Mouse (Mus musculus) heart, adult 2 months (tissue): Measurements from ENCODE around the gene Rhbdf2. TPM values are rescaled to one million over a fixed set of nuclear protein-coding genes. Genes with fewer than 3 reads are reported as not detected.

Source experiments
- DNase-seq, 2 experiments: peaks; one replicate each; pipeline ENCODE4 v3.0.0; 2021
- H3K27ac ChIP-seq: fragments of 200-600 bp; 2 replicates; pipeline ENCODE4 v1.8.1; 2022
- H3K27me3 ChIP-seq: fragments of 200-500 bp; 2 replicates; pipeline ENCODE4 v1.6.1; 2012; ENCODE audit warnings: mild to moderate bottlenecking, low read length, inconsistent platforms, mixed read lengths; ENCODE audit not compliant: control insufficient read depth, insufficient read depth
- H3K36me3 ChIP-seq: fragments of 200-500 bp; 2 replicates; pipeline ENCODE4 v1.6.1; 2012; ENCODE audit warnings: low read length, inconsistent platforms; ENCODE audit not compliant: control insufficient read depth, insufficient read depth
- H3K4me1 ChIP-seq: fragments of 200-500 bp; 2 replicates; pipeline ENCODE4 v1.6.1; 2011; ENCODE audit warnings: low read length; ENCODE audit not compliant: control insufficient read depth, insufficient read depth
- H3K4me3 ChIP-seq: fragments of 200-600 bp; 2 replicates; pipeline ENCODE4 v1.8.1; 2022
- H3K79me2 ChIP-seq: fragments of 200-500 bp; replicated peaks from 2 replicates; pipeline ENCODE4 v1.6.1; 2012; ENCODE audit warnings: mild to moderate bottlenecking, inconsistent platforms, low read length, moderate library complexity, mixed read lengths; ENCODE audit not compliant: control insufficient read depth, insufficient read depth
- H3K9ac ChIP-seq: fragments of 200-500 bp; 2 replicates; pipeline ENCODE4 v1.6.1; 2012; ENCODE audit warnings: low read depth, mild to moderate bottlenecking, control low read depth, inconsistent platforms, low read length, mixed read lengths
- CTCF ChIP-seq: fragments of 200-600 bp; IDR thresholded peaks from 2 replicates; pipeline ENCODE4 v1.8.1; 2022; ENCODE audit warnings: antibody characterized with exemption, mild to moderate bottlenecking, moderate library complexity
- EP300 ChIP-seq: fragments of 200-500 bp; IDR thresholded peaks from 2 replicates; pipeline ENCODE4 v1.6.1; 2011; ENCODE audit warnings: low read depth, low read length, control low read depth; ENCODE audit not compliant: insufficient read depth
- POLR2A ChIP-seq: fragments of 200-500 bp; IDR thresholded peaks from 2 replicates; pipeline ENCODE4 v1.6.1; 2011; ENCODE audit warnings: mild to moderate bottlenecking, low read depth, low read length, control low read depth; ENCODE audit not compliant: insufficient read depth
- WGBS: fragments of 180-500 bp; shearing (Covaris S2); methylation state at CpG from one replicate; pipeline ENCODE4 v1.1.7; 2018; 5-methylcytosine and 5-hydroxymethylcytosine counted together
- intact Hi-C: fragments of 180-260 bp; cut with DNase I; formaldehyde crosslinking; loops from one replicate; pipeline ENCODE4 v1.15.1; 2025
- polyA plus RNA-seq: library from polyadenylated mRNA; depleted of rRNA; stranded (reverse); fragments of >200 nt; gene quantifications from 2 replicates; pipeline ENCODE4 v1.2.3, GENCODE M21; 2012
- total RNA-seq, 2 experiments: library from RNA; stranded (reverse); gene quantifications; 2 replicates each; pipeline ENCODE4 v1.2.3; 2021

Gene Rhbdf2
- total and polyA plus RNA-seq, 3 experiments, result 10.8 to 19.2 (median 11.2) TPM

GRCm38 (mm10) chr11:116589574-116589973, 37.2 kb downstream of the Rhbdf2 start:
- H3K4me3 ChIP-seq, result no peak overlapping the region
- H3K79me2 ChIP-seq, result no peaks in the 10 kb centered on the region
- H3K27ac ChIP-seq, result no peak overlapping the region
- no peaks in the 10 kb centered on the region for H3K27me3 ChIP-seq
- no peak overlapping the region for H3K9ac ChIP-seq
- peaks cover 1% of the 10 kb centered on the region; the same call in 1 of the 2 replicates for H3K4me1 ChIP-seq
- intact Hi-C loops, result no loop called here
- no peak for DNase-seq
- no peaks in the 10 kb centered on the region for H3K36me3 ChIP-seq
- TF ChIP-seq POLR2A (no peak), CTCF (no peak), EP300 (no peak)
- WGBS, result 48% methylated on average over 8 of the region's 8 CpGs

GRCm38 (mm10) chr11:116589020-116589531, 37.7 kb downstream of the Rhbdf2 start:
- Histone ChIP-seq H3K4me1 (peaks cover 1% of the 10 kb centered on the region; the same call in 1 of the 2 replicates), H3K79me2 (no peaks in the 10 kb centered on the region), H3K36me3 (no peaks in the 10 kb centered on the region), H3K27me3 (no peaks in the 10 kb centered on the region), H3K9ac (no peak overlapping the region), H3K4me3 (no peak overlapping the region), H3K27ac (no peak overlapping the region)
- WGBS, result 15% methylated on average over 14 of the region's 14 CpGs
- DNase-seq, result no peak
- no peak for TF ChIP-seq POLR2A
- TF ChIP-seq EP300, result no peak
- TF ChIP-seq CTCF, result no peak
- intact Hi-C loops, result no loop called here

GRCm38 (mm10) chr11:116586801-116587631, 39.8 kb downstream of the Rhbdf2 start:
- peaks cover 1% of the 10 kb centered on the region; the same call in 1 of the 2 replicates for H3K4me1 ChIP-seq
- no peak overlapping the region for H3K27ac ChIP-seq
- no peak overlapping the region for H3K9ac ChIP-seq
- intact Hi-C loops, result loop anchor here (1.0 to 2.0 kb wide), 2 partner anchors 32 to 42 kb away; no protein-coding TSS in a partner anchor
- WGBS, result 31% methylated on average over 23 of the region's 23 CpGs
- H3K79me2 ChIP-seq, result no peaks in the 10 kb centered on the region
- TF ChIP-seq POLR2A (no peak), CTCF (no peak), EP300 (no peak)
- H3K27me3 ChIP-seq, result no peaks in the 10 kb centered on the region
- peak; percentile 71 to 85 for DNase-seq
- H3K36me3 ChIP-seq, result no peaks in the 10 kb centered on the region
- no peak overlapping the region for H3K4me3 ChIP-seq

GRCm38 (mm10) chr11:116586310-116586709, 40.5 kb downstream of the Rhbdf2 start, which contains the start of gene Aanat:
Gene Aanat (plus strand): TSS chr11:116586432.
- TF ChIP-seq CTCF (no peak), POLR2A (no peak), EP300 (no peak)
- intact Hi-C loops, result loop anchor here (2.0 kb wide), 1 partner anchor 32 kb away; no protein-coding TSS in a partner anchor

GRCm38 (mm10) chr11:116585682-116586081, 41.1 kb downstream of the Rhbdf2 start:
- Histone ChIP-seq H3K4me1 (peaks cover 1% of the 10 kb centered on the region; the same call in 1 of the 2 replicates), H3K4me3 (no peak overlapping the region), H3K27ac (no peak overlapping the region), H3K79me2 (no peaks in the 10 kb centered on the region), H3K9ac (no peak overlapping the region), H3K27me3 (no peaks in the 10 kb centered on the region), H3K36me3 (no peaks in the 10 kb centered on the region)
- no peak for DNase-seq
- TF ChIP-seq EP300, result no peak
- no peak for TF ChIP-seq POLR2A
- no peak for TF ChIP-seq CTCF
- 79% methylated on average over 6 of the region's 6 CpGs for WGBS
- intact Hi-C loops, result loop anchor here (2.0 kb wide), 1 partner anchor 31 kb away; no protein-coding TSS in a partner anchor

More at GRCm38 (mm10) chr11:116586310-116586709, 40.5 kb downstream of the Rhbdf2 start, which contains the start of gene Aanat:
- 76% methylated on average over 5 of the region's 5 CpGs for WGBS
- H3K36me3 ChIP-seq, result no peaks in the 10 kb centered on the region
- H3K4me1 ChIP-seq, result peaks cover 1% of the 10 kb centered on the region; the same call in 1 of the 2 replicates
- H3K27ac ChIP-seq, result no peak within 1 kb of the TSS
- H3K9ac ChIP-seq, result no peak within 1 kb of the TSS
- no peaks in the 10 kb centered on the region for H3K79me2 ChIP-seq
- DNase-seq, result no peak
- H3K27me3 ChIP-seq, result no peaks in the 10 kb centered on the region
- H3K4me3 ChIP-seq, result no peak within 1 kb of the TSS
